18 mouse cellular contexts compared by ENCODE assay signal in genomic region chrX:161435348-161435747, GRCm38 (mm10).
DNase-seq lines count a peak whose midpoint lies in the region; ATAC-seq and TF ChIP-seq lines count a peak whose summit lies in the region.
"Had no signal": no experiment of that assay in that cellular context is flagged by ENCODE, and none has a peak within 500 bp of the region (broad histone marks: within the 10 kb centered on the region; RNA-seq: fewer than 3 reads in every experiment).

No protein-coding gene starts in this region.

- DNase-seq in forebrain, embryonic 14.5 days (ENCODE audit: low spot score): peak; percentile 14
- DNase-seq in layer of hippocampus, adult 11-12 months (ENCODE audit: low spot score): peak; percentile 4
- no peak for DNase-seq in layer of hippocampus, adult 9-11 months
- DNase-seq in retina, adult 2 months (ENCODE audit: low read depth, low spot score): peak; percentile 8
- no peak for DNase-seq in retina, postnatal 1 day
- no peak for DNase-seq in stomach, postnatal 0 days (ENCODE audit: low spot score)
- no peak for DNase-seq in right cerebral cortex, adult 2 months (ENCODE audit: low spot score in 2 of 2)
- DNase-seq: adrenal gland, adult 8-10 months; B cell, adult 2 months; cerebellum, postnatal 25 days; heart, adult 11 months; liver; right cerebral cortex, postnatal 25 days had no signal

- no peak overlapping the region for H3K4me3 ChIP-seq in forebrain, embryonic 14.5 days (ENCODE audit: low read depth, low read length)
- H3K4me3 ChIP-seq in forebrain, embryonic 15.5 days: no peak overlapping the region
- no peak overlapping the region for H3K4me3 ChIP-seq in stomach, postnatal 0 days (ENCODE audit: low read depth, low read length)
- H3K4me3 ChIP-seq: hindbrain, embryonic 12.5 days; midbrain, embryonic 12.5 days; myocyte had no signal

- no peak for TF ChIP-seq EP300 in stomach, postnatal 0 days (optimal IDR thresholded peaks at IDR 0.05)

- 75% methylated on average over 6 of the region's 6 CpGs for WGBS in forebrain, embryonic 14.5 days
- 68% methylated on average over 6 of the region's 6 CpGs for WGBS in forebrain, embryonic 15.5 days
- WGBS in stomach, postnatal 0 days: 75% methylated on average over 6 of the region's 6 CpGs

- no peaks in the 10 kb centered on the region for H3K27me3 ChIP-seq in forebrain, embryonic 14.5 days (replicated peaks; ENCODE audit: control insufficient read depth, insufficient read depth, low read length)
- H3K27me3 ChIP-seq in forebrain, embryonic 15.5 days: no peaks in the 10 kb centered on the region
- H3K27me3 ChIP-seq in stomach, postnatal 0 days (ENCODE audit: control insufficient read depth, insufficient read depth, low read length): no peaks in the 10 kb centered on the region

- H3K36me3 ChIP-seq in forebrain, embryonic 14.5 days (ENCODE audit: control insufficient read depth, insufficient read depth, low read length): no peaks in the 10 kb centered on the region
- no peaks in the 10 kb centered on the region for H3K36me3 ChIP-seq in forebrain, embryonic 15.5 days
- H3K36me3 ChIP-seq in stomach, postnatal 0 days (ENCODE audit: control insufficient read depth, insufficient read depth, low read length): no peaks in the 10 kb centered on the region
- H3K36me3 ChIP-seq: hindbrain, embryonic 12.5 days; midbrain, embryonic 12.5 days had no signal

- TF ChIP-seq CTCF in stomach, postnatal 0 days (IDR thresholded peaks at IDR 0.05; ENCODE audit: low read depth): peak; percentile 32

- no peaks in the 10 kb centered on the region for H3K4me1 ChIP-seq in forebrain, embryonic 14.5 days (ENCODE audit: control insufficient read depth, insufficient read depth, low read length)
- no peaks in the 10 kb centered on the region for H3K4me1 ChIP-seq in forebrain, embryonic 15.5 days
- H3K4me1 ChIP-seq in stomach, postnatal 0 days (replicated peaks; ENCODE audit: control insufficient read depth, insufficient read depth): no peaks in the 10 kb centered on the region
- H3K4me1 ChIP-seq: hindbrain, embryonic 12.5 days; midbrain, embryonic 12.5 days had no signal

- H3K27ac ChIP-seq in forebrain, embryonic 14.5 days (ENCODE audit: low read depth, low read length): no peak overlapping the region
- H3K27ac ChIP-seq in forebrain, embryonic 15.5 days (replicated peaks): no peak overlapping the region
- H3K27ac ChIP-seq in stomach, postnatal 0 days (replicated peaks): no peak overlapping the region
- H3K27ac ChIP-seq: hindbrain, embryonic 12.5 days; midbrain, embryonic 12.5 days had no signal

- no peak for ATAC-seq in forebrain, embryonic 14.5 days
- no peak for ATAC-seq in forebrain, embryonic 15.5 days (replicated peaks)
- no peak for ATAC-seq in stomach, postnatal 0 days (ENCODE audit: low FRiP score, low TSS enrichment)
- ATAC-seq: intestine, embryonic 16.5 days had no signal

- no peak overlapping the region for H3K9ac ChIP-seq in forebrain, embryonic 14.5 days (ENCODE audit: low read length)
- no peak overlapping the region for H3K9ac ChIP-seq in forebrain, embryonic 15.5 days (replicated peaks)
- H3K9ac ChIP-seq in stomach, postnatal 0 days (ENCODE audit: low read length): no peak overlapping the region
- H3K9ac ChIP-seq: hindbrain, embryonic 12.5 days; midbrain, embryonic 12.5 days had no signal

- no peaks in the 10 kb centered on the region for H3K9me3 ChIP-seq in forebrain, embryonic 14.5 days (replicated peaks; ENCODE audit: control insufficient read depth, low read length)
- H3K9me3 ChIP-seq in forebrain, embryonic 15.5 days: no peaks in the 10 kb centered on the region
- no peaks in the 10 kb centered on the region for H3K9me3 ChIP-seq in stomach, postnatal 0 days (ENCODE audit: control insufficient read depth, low read length)
- H3K9me3 ChIP-seq: hindbrain, embryonic 12.5 days; midbrain, embryonic 12.5 days had no signal

- no peak overlapping the region for H3K4me2 ChIP-seq in forebrain, embryonic 14.5 days (ENCODE audit: low read length)
- no peak overlapping the region for H3K4me2 ChIP-seq in forebrain, embryonic 15.5 days (replicated peaks)
- H3K4me2 ChIP-seq in stomach, postnatal 0 days (replicated peaks; ENCODE audit: low read depth): no peak overlapping the region
- H3K4me2 ChIP-seq: hindbrain, embryonic 12.5 days; midbrain, embryonic 12.5 days had no signal

Comparison
In these comparisons a context has a peak if more than half of its experiments do, and no peak if none do; other contexts are left out.
1. DNase-seq: peak in forebrain, embryonic 14.5 days (single experiment), layer of hippocampus, adult 11-12 months (single experiment) and retina, adult 2 months (single experiment); none in layer of hippocampus, adult 9-11 months (single experiment), retina, postnatal 1 day (single experiment), stomach, postnatal 0 days (single experiment) and right cerebral cortex, adult 2 months (0 of 2).